Mouse (Mus musculus): ENCODE results near the gene Rnf43. TPM values are rescaled to one million over a fixed set of nuclear protein-coding genes. Genes with fewer than 3 reads are reported as not detected.

Gene Rnf43
- polyA plus RNA-seq, 2 experiments: 4.7 to 6.5 TPM

DNA sequence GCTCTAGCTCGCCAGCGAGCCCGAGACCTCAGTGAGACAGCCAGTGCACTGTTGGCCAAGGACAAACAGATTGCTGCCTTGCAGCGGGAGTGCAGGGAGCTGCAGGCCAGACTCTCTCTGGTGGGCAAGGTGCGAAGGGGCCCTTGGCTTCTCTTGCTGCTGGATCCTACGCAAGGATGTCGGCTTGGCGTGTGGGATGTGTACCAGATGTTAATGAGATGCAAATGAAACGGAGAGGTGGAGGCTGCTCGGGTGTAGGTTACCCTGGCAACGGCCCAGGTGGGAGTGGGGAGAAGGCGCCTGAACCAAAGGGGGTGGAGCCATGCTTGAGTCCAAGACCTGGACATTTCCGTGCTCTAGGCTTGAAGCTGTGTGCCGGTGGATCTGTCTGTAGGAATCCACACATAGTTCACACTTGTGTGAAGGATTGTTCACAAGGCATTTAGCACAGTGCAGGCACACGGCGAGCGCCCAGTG is 101.0 kb downstream of the Rnf43 start:
- H3K27me3 ChIP-seq (ENCODE audit: control insufficient read depth, insufficient read depth, low read length): peaks cover 56% of the 10 kb centered on the region
- no peaks in the 10 kb centered on the region for H3K9me3 ChIP-seq (ENCODE audit: control insufficient read depth, low read length)
- no peak for TF ChIP-seq POLR2A (IDR thresholded peaks at IDR 0.05; ENCODE audit: borderline replicate concordance, extremely low read depth, insufficient read depth, insufficient read length)
- no peaks in the 10 kb centered on the region for H3K36me3 ChIP-seq (ENCODE audit: control insufficient read depth, insufficient read depth, low read length)
- H3K4me2 ChIP-seq (replicated peaks; ENCODE audit: low read depth, low read length, severe bottlenecking): peak overlapping the region; percentile 96
- H3K27ac ChIP-seq (replicated peaks; ENCODE audit: low read depth, low read length): no peak overlapping the region
- peak; percentile 38 for DNase-seq (ENCODE audit: low spot score)
- H3K4me3 ChIP-seq (replicated peaks; ENCODE audit: low read length): peak overlapping the region; percentile 46
- WGBS: under 1% methylated on average over 17 of the region's 17 CpGs
- ATAC-seq (ENCODE audit: low FRiP score, low read depth): 0 out of 2 replicates have a peak, but pooled peaks have one; percentile 17
- peak overlapping the region; percentile 55 for H3K9ac ChIP-seq (ENCODE audit: low read depth, low read length, severe bottlenecking)
- H3K4me1 ChIP-seq (ENCODE audit: control insufficient read depth, insufficient read depth, low read length): peaks cover 12% of the 10 kb centered on the region

- no peak for ATAC-seq (ENCODE audit: low FRiP score, low read depth)
- WGBS: under 1% methylated on average over 62 of the region's 65 CpGs
- Histone ChIP-seq H3K4me1 (ENCODE audit: control insufficient read depth, insufficient read depth, low read length) (peaks cover 12% of the 10 kb centered on the region), H3K27me3 (ENCODE audit: control insufficient read depth, insufficient read depth, low read length) (peaks cover 56% of the 10 kb centered on the region), H3K9ac (ENCODE audit: low read depth, low read length, severe bottlenecking) (peak overlapping the region; percentile 55), H3K9me3 (ENCODE audit: control insufficient read depth, low read length) (no peaks in the 10 kb centered on the region), H3K4me2 (replicated peaks; ENCODE audit: low read depth, low read length, severe bottlenecking) (peak overlapping the region; percentile 96), H3K36me3 (ENCODE audit: control insufficient read depth, insufficient read depth, low read length) (no peaks in the 10 kb centered on the region), H3K4me3 (replicated peaks; ENCODE audit: low read length) (peak overlapping the region; percentile 46), H3K27ac (replicated peaks; ENCODE audit: low read depth, low read length) (no peak overlapping the region)
- TF ChIP-seq POLR2A (IDR thresholded peaks at IDR 0.05; ENCODE audit: borderline replicate concordance, extremely low read depth, insufficient read depth, insufficient read length): 0 out of 2 replicates have a peak, but pooled peaks have one; percentile 23
- DNase-seq (ENCODE audit: low spot score): no peak
These were observed 101.7 kb downstream of the Rnf43 start for GRCm38 (mm10) chr11:87763988-87764876.

- ATAC-seq (ENCODE audit: low FRiP score, low read depth) (no peak), DNase-seq (ENCODE audit: low spot score) (no peak)
- WGBS: 92% methylated on average over 4 of the region's 4 CpGs
- no peaks in the 10 kb centered on the region for H3K36me3 ChIP-seq (ENCODE audit: control insufficient read depth, insufficient read depth, low read length)
- no peak overlapping the region for H3K9ac ChIP-seq (ENCODE audit: low read depth, low read length, severe bottlenecking)
- H3K27ac ChIP-seq (replicated peaks; ENCODE audit: low read depth, low read length): no peak overlapping the region
- H3K4me1 ChIP-seq (ENCODE audit: control insufficient read depth, insufficient read depth, low read length): peaks cover 8% of the 10 kb centered on the region
- H3K9me3 ChIP-seq (ENCODE audit: control insufficient read depth, low read length): no peaks in the 10 kb centered on the region
- no peak for TF ChIP-seq POLR2A (IDR thresholded peaks at IDR 0.05; ENCODE audit: borderline replicate concordance, extremely low read depth, insufficient read depth, insufficient read length)
- H3K4me2 ChIP-seq (replicated peaks; ENCODE audit: low read depth, low read length, severe bottlenecking): no peak overlapping the region
- H3K4me3 ChIP-seq (replicated peaks; ENCODE audit: low read length): no peak overlapping the region
- peaks cover 18% of the 10 kb centered on the region for H3K27me3 ChIP-seq (ENCODE audit: control insufficient read depth, insufficient read depth, low read length)
These were observed 106.2 kb downstream of the Rnf43 start for GRCm38 (mm10) chr11:87768745-87769144.

- Histone ChIP-seq H3K9me3 (ENCODE audit: control insufficient read depth, low read length) (no peaks in the 10 kb centered on the region), H3K4me2 (replicated peaks; ENCODE audit: low read depth, low read length, severe bottlenecking) (no peak overlapping the region), H3K27ac (replicated peaks; ENCODE audit: low read depth, low read length) (no peak overlapping the region), H3K9ac (ENCODE audit: low read depth, low read length, severe bottlenecking) (no peak overlapping the region), H3K4me3 (replicated peaks; ENCODE audit: low read length) (no peak overlapping the region), H3K4me1 (ENCODE audit: control insufficient read depth, insufficient read depth, low read length) (no peaks in the 10 kb centered on the region), H3K27me3 (ENCODE audit: control insufficient read depth, insufficient read depth, low read length) (no peaks in the 10 kb centered on the region), H3K36me3 (ENCODE audit: control insufficient read depth, insufficient read depth, low read length) (no peaks in the 10 kb centered on the region)
- DNase-seq (ENCODE audit: low spot score) (peak; percentile 37), ATAC-seq (ENCODE audit: low FRiP score, low read depth) (no peak)
- no peak for TF ChIP-seq POLR2A (IDR thresholded peaks at IDR 0.05; ENCODE audit: borderline replicate concordance, extremely low read depth, insufficient read depth, insufficient read length)
- 56% methylated on average over 3 of the region's 3 CpGs for WGBS
These were observed 108.5 kb downstream of the Rnf43 start for GRCm38 (mm10) chr11:87770989-87771388.

GRCm38 (mm10) chr11:87772354-87772753 is 109.8 kb downstream of the Rnf43 start:
- Histone ChIP-seq H3K4me3 (replicated peaks; ENCODE audit: low read length) (no peak overlapping the region), H3K4me2 (replicated peaks; ENCODE audit: low read depth, low read length, severe bottlenecking) (no peak overlapping the region), H3K9ac (ENCODE audit: low read depth, low read length, severe bottlenecking) (no peak overlapping the region), H3K9me3 (ENCODE audit: control insufficient read depth, low read length) (no peaks in the 10 kb centered on the region), H3K36me3 (ENCODE audit: control insufficient read depth, insufficient read depth, low read length) (no peaks in the 10 kb centered on the region), H3K27ac (replicated peaks; ENCODE audit: low read depth, low read length) (no peak overlapping the region), H3K27me3 (ENCODE audit: control insufficient read depth, insufficient read depth, low read length) (no peaks in the 10 kb centered on the region), H3K4me1 (ENCODE audit: control insufficient read depth, insufficient read depth, low read length) (no peaks in the 10 kb centered on the region)
- ATAC-seq (ENCODE audit: low FRiP score, low read depth): no peak
- DNase-seq (ENCODE audit: low spot score): no peak
- 87% methylated on average over 3 of the region's 3 CpGs for WGBS
- TF ChIP-seq POLR2A (IDR thresholded peaks at IDR 0.05; ENCODE audit: borderline replicate concordance, extremely low read depth, insufficient read depth, insufficient read length): no peak

Measured in limb, embryonic 14.5 days (tissue).